ENCODE assay signal across 13 mouse cellular contexts in the genomic region with DNA sequence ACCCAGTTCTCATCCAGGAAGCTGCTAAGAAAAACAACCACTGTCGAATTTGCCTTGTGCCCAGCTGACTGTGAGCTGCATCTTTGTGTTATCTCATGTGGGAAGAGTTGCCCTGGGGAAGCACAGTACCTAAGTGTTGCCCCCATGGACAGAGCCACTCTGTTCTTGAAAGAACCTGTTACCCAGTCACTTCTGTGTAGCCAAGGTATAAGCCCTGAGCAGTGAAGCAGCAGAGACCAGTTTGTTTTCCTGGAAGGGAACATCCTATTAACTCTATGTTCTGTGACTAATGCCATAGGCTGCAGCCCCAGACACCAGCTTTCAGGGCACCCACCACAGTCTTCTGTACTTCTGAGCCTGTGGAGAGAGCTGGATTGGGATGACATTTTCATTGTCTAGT.
"Had no signal": no experiment of that assay in that cellular context is flagged by ENCODE, and none has a peak within 500 bp of the region (broad histone marks: within the 10 kb centered on the region; RNA-seq: fewer than 3 reads in every experiment).

No protein-coding gene starts in this region.

- H3K36me3 ChIP-seq: hindbrain, embryonic 15.5 days; limb, embryonic 15.5 days; liver, embryonic 12.5 days; midbrain, embryonic 12.5 days; neural tube, embryonic 13.5 days had no signal

- DNase-seq: layer of hippocampus, postnatal 36 days; lung, postnatal 10 days; retina, postnatal 1 day; right cerebral cortex, postnatal 4 days; spleen, adult 18-20 months; thymus, adult 18-20 months; thymus, postnatal 14 days had no signal

- H3K9ac ChIP-seq: hindbrain, embryonic 15.5 days; limb, embryonic 15.5 days; liver, embryonic 12.5 days; midbrain, embryonic 12.5 days; neural tube, embryonic 13.5 days had no signal

- H3K4me2 ChIP-seq: hindbrain, embryonic 15.5 days; limb, embryonic 15.5 days; liver, embryonic 12.5 days; midbrain, embryonic 12.5 days; neural tube, embryonic 13.5 days had no signal

- H3K9me3 ChIP-seq: hindbrain, embryonic 15.5 days; limb, embryonic 15.5 days; liver, embryonic 12.5 days; midbrain, embryonic 12.5 days; neural tube, embryonic 13.5 days had no signal

- ATAC-seq: liver, embryonic 12.5 days; midbrain, embryonic 16.5 days had no signal

- H3K27me3 ChIP-seq: hindbrain, embryonic 15.5 days; limb, embryonic 15.5 days; liver, embryonic 12.5 days; midbrain, embryonic 12.5 days; neural tube, embryonic 13.5 days had no signal

- H3K4me3 ChIP-seq: hindbrain, embryonic 15.5 days; limb, embryonic 15.5 days; liver, embryonic 12.5 days; midbrain, embryonic 12.5 days; neural tube, embryonic 13.5 days had no signal

- H3K4me1 ChIP-seq: hindbrain, embryonic 15.5 days; limb, embryonic 15.5 days; liver, embryonic 12.5 days; midbrain, embryonic 12.5 days; neural tube, embryonic 13.5 days had no signal

- H3K27ac ChIP-seq: hindbrain, embryonic 15.5 days; limb, embryonic 15.5 days; liver, embryonic 12.5 days; midbrain, embryonic 12.5 days; neural tube, embryonic 13.5 days had no signal
